Mouse (Mus musculus) liver, adult 2 months (tissue): Measurements from ENCODE around the gene Etnk2.

Experiments used
- CTCF ChIP-seq: fragments of 200-500 bp; IDR thresholded peaks from 2 replicates; pipeline ENCODE4 v1.5.1; 2011; ENCODE audit warnings: low read depth, low read length, control low read depth
- POLR2A ChIP-seq: fragments of 200-500 bp; IDR thresholded peaks from 2 replicates; pipeline ENCODE4 v1.6.1; 2011; ENCODE audit warnings: low read length, control low read depth; ENCODE audit not compliant: insufficient read depth; ENCODE audit errors: extremely low read depth

GRCm38 (mm10) chr1:133419178-133419834 is 55.9 kb downstream of the Etnk2 start:
- TF ChIP-seq POLR2A = no peak
- no peak for TF ChIP-seq CTCF
